Mouse (Mus musculus) G1E (cell line): ENCODE data around the gene Nsrp1. TPM values are rescaled to one million over a fixed set of nuclear protein-coding genes. Genes with fewer than 3 reads are reported as not detected.

ENCODE experiments used
- ATAC-seq: 2 replicates; pipeline ENCODE4 v1.8.0; 2016; ENCODE audit warnings: mild to moderate bottlenecking; ENCODE audit not compliant: insufficient number of reproducible peaks, poor library complexity, low FRiP score, severe bottlenecking; ENCODE audit errors: extremely low read depth
- DNase-seq: peaks from one replicate; pipeline ENCODE4 v3.0.0; 2012; ENCODE audit warnings: low spot score
- H3K27me3 ChIP-seq: 2 replicates; pipeline ENCODE4 v1.6.1; 2012; ENCODE audit warnings: mild to moderate bottlenecking, low read length, inconsistent platforms; ENCODE audit not compliant: insufficient read depth
- H3K36me3 ChIP-seq: replicated peaks from 2 replicates; pipeline ENCODE3; 2012; ENCODE audit warnings: mild to moderate bottlenecking, inconsistent platforms
- H3K4me1 ChIP-seq: 2 replicates; pipeline ENCODE4 v1.6.1; 2012; ENCODE audit warnings: low read depth, low read length, inconsistent platforms, mixed read lengths; ENCODE audit not compliant: insufficient read depth
- H3K4me3 ChIP-seq: 2 replicates; pipeline ENCODE4 v1.5.1; 2012; ENCODE audit warnings: low read depth, mild to moderate bottlenecking, inconsistent platforms, low read length, moderate library complexity, mixed read lengths
- H3K9me3 ChIP-seq: replicated peaks from 2 replicates; pipeline ENCODE4 v1.6.1; 2012; ENCODE audit warnings: inconsistent platforms
- CTCF ChIP-seq: IDR thresholded peaks from 2 replicates; pipeline ENCODE4 v1.5.1; 2012; ENCODE audit warnings: low read depth, low read length, inconsistent platforms, mixed read lengths
- GATA1 ChIP-seq: IDR thresholded peaks from 2 replicates; pipeline ENCODE4 v1.6.1; 2012; ENCODE audit warnings: borderline replicate concordance, low read length, inconsistent platforms, mixed read lengths
- GATA2 ChIP-seq: IDR thresholded peaks from 2 replicates; pipeline ENCODE4 v1.6.1; 2012; ENCODE audit warnings: low read depth, low read length, inconsistent platforms, borderline replicate concordance
- POLR2AphosphoS5 ChIP-seq: IDR thresholded peaks from 2 replicates; pipeline ENCODE4 v1.6.1; 2012; ENCODE audit warnings: low read depth, low read length, inconsistent platforms; ENCODE audit not compliant: insufficient replicate concordance
- TAL1 ChIP-seq: conservative IDR thresholded peaks from 2 replicates; pipeline ENCODE4 v1.6.1; 2012; ENCODE audit warnings: low read depth, low read length, inconsistent platforms, mixed read lengths
- polyA plus RNA-seq: library from polyadenylated mRNA; stranded (reverse); fragments of >175 nt; gene quantifications from 2 replicates; pipeline ENCODE4 v1.2.3, GENCODE M21; 2012
- total RNA-seq, 2 experiments: library from RNA; stranded (forward) in 1 of 2; stranded (reverse) in 1 of 2; fragments of 200-1000 nt in 1 of 2; fragments of >200 nt in 1 of 2; fragmentation: Nextera tagmentation in 1 of 2; gene quantifications; 2 replicates each; pipeline ENCODE4 v1.2.3; 2014 to 2017

Gene Nsrp1
- total and polyA plus RNA-seq, 3 experiments = 5.4 to 77.7 (median 28.7) TPM

- Histone ChIP-seq H3K27me3 (peaks cover 26% of the 10 kb centered on the region), H3K4me3 (no peak overlapping the region), H3K36me3 (no peaks in the 10 kb centered on the region), H3K4me1 (peaks cover 6% of the 10 kb centered on the region), H3K9me3 (no peaks in the 10 kb centered on the region)
- ATAC-seq = no peak
- no peak for DNase-seq
- TF ChIP-seq TAL1 = no peak
- TF ChIP-seq CTCF = no peak
- no peak for TF ChIP-seq POLR2AphosphoS5
- TF ChIP-seq GATA2 = no peak
- TF ChIP-seq GATA1 = no peak
These were observed 20.2 kb upstream of the Nsrp1 start for GRCm38 (mm10) chr11:77098332-77098972.

GRCm38 (mm10) chr11:77096991-77097390 lies 18.8 kb upstream of the Nsrp1 start:
- no peak for ATAC-seq
- H3K27me3 ChIP-seq = peaks cover 22% of the 10 kb centered on the region
- H3K36me3 ChIP-seq = no peaks in the 10 kb centered on the region
- no peak overlapping the region for H3K4me3 ChIP-seq
- no peak for DNase-seq
- peaks cover 9% of the 10 kb centered on the region for H3K4me1 ChIP-seq
- no peak for TF ChIP-seq POLR2AphosphoS5
- no peak for TF ChIP-seq GATA1
- TF ChIP-seq GATA2 = no peak
- TF ChIP-seq TAL1 = no peak
- no peak for TF ChIP-seq CTCF
- no peaks in the 10 kb centered on the region for H3K9me3 ChIP-seq

GRCm38 (mm10) chr11:77096581-77096980 lies 18.3 kb upstream of the Nsrp1 start:
- H3K9me3 ChIP-seq = no peaks in the 10 kb centered on the region
- peaks cover 9% of the 10 kb centered on the region for H3K4me1 ChIP-seq
- H3K4me3 ChIP-seq = no peak overlapping the region
- H3K27me3 ChIP-seq = peaks cover 20% of the 10 kb centered on the region
- TF ChIP-seq TAL1 (no peak), POLR2AphosphoS5 (no peak), GATA2 (no peak), CTCF (no peak)
- ATAC-seq (no peak), DNase-seq (no peak)
- no peaks in the 10 kb centered on the region for H3K36me3 ChIP-seq

- Histone ChIP-seq H3K27me3 (peaks cover 23% of the 10 kb centered on the region), H3K4me3 (no peak overlapping the region), H3K4me1 (peaks cover 6% of the 10 kb centered on the region), H3K36me3 (no peaks in the 10 kb centered on the region), H3K9me3 (no peaks in the 10 kb centered on the region)
- TF ChIP-seq POLR2AphosphoS5 = no peak
- TF ChIP-seq GATA2 = no peak
- no peak for TF ChIP-seq GATA1
- TF ChIP-seq CTCF = no peak
- TF ChIP-seq TAL1 = no peak
- no peak for DNase-seq
- ATAC-seq = no peak
These were observed 17.0 kb upstream of the Nsrp1 start for GRCm38 (mm10) chr11:77095206-77095605.

GRCm38 (mm10) chr11:77094136-77094535 lies 15.9 kb upstream of the Nsrp1 start:
- ATAC-seq = no peak
- TF ChIP-seq GATA2 (no peak), GATA1 (no peak), CTCF (no peak), POLR2AphosphoS5 (no peak), TAL1 (no peak)
- DNase-seq = no peak
- Histone ChIP-seq H3K4me3 (no peak overlapping the region), H3K36me3 (no peaks in the 10 kb centered on the region), H3K27me3 (peaks cover 19% of the 10 kb centered on the region), H3K9me3 (no peaks in the 10 kb centered on the region), H3K4me1 (0 out of 2 replicates have a peak, but pooled peaks cover 2% of the 10 kb centered on the region)

GRCm38 (mm10) chr11:77093208-77093607 lies 15.0 kb upstream of the Nsrp1 start:
- no peaks in the 10 kb centered on the region for H3K36me3 ChIP-seq
- DNase-seq (peak; percentile 18), ATAC-seq (no peak)
- no peaks in the 10 kb centered on the region for H3K9me3 ChIP-seq
- H3K4me1 ChIP-seq = 0 out of 2 replicates have a peak, but pooled peaks cover 2% of the 10 kb centered on the region
- peaks cover 19% of the 10 kb centered on the region for H3K27me3 ChIP-seq
- H3K4me3 ChIP-seq = no peak overlapping the region
- TF ChIP-seq POLR2AphosphoS5 (no peak), CTCF (no peak), GATA1 (no peak), TAL1 (no peak), GATA2 (no peak)
